Mouse (Mus musculus): ENCODE measurements around the gene Cbx1. TPM values are rescaled to one million over a fixed set of nuclear protein-coding genes. Genes with fewer than 3 reads are reported as not detected.

Cbx1 gene
- 76.7 and 82.0 TPM in 2 replicates for polyA plus RNA-seq (2014; fragmentation: Nextera tagmentation; extraction: Ambion mirVana)

DNA sequence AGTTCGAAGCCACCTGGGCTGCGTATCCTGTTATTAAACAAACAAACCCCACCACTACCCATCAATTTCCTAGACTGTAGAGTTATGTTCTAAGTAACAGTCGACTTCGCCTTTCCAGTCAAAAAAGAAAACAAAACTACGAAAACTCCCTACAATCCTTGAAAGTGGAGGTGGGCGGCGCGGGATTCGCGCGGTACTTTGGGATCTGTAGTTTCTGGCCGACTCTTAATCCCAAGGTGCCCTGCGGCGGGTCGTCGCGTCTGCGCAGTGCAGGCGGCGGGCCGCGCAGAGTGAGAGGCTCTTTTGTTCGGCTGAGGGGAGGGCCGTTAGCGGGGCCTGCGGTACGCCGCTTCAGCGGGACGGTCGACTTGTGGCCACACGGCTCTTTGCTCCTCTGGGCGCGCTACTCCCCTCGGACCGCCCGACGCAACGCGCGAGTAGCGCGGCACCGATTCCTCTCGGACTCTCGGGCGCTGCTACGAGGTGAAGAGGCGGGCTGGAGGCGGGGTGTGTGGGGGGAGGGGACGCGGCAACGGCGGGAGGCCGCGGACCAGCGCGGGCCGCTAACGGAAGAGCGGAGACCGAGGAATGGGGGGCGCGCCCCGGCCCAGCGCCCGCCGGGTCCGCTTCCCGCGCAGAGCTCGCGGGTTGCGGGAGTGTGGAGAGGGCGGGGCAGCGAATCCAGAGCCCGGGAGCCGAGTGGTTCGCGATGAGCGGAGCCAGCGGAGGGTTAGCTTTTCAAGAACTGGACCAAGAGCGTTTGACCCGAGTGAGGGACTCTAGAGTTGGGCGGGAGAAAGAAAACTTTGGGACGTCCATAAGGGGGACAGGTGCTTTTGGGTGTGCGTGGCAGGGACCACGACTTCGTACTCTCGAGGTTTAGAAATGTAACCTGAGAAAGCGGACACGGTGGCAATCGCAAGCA is at the start of gene Cbx1:
TSS of gene Cbx1 (plus strand) at position 257 of the 925 bp plus-strand sequence.
- peak within 1 kb of the TSS; percentile 95 for H3K4me2 ChIP-seq
- H3K4me1 ChIP-seq (replicated peaks; ENCODE audit: control insufficient read depth, insufficient read depth, low read length), result peaks cover 15% of the 10 kb centered on the region
- ATAC-seq (replicated peaks; ENCODE audit: low FRiP score) (peak; percentile 97), DNase-seq (ENCODE audit: low spot score) (peak; percentile 88)
- no peaks in the 10 kb centered on the region for H3K9me3 ChIP-seq (ENCODE audit: control insufficient read depth, low read length)
- H3K4me3 ChIP-seq (ENCODE audit: low read depth, low read length), result peak within 1 kb of the TSS; percentile 75
- H3K27ac ChIP-seq (ENCODE audit: low read depth, low read length), result peak within 1 kb of the TSS; percentile 84
- no peaks in the 10 kb centered on the region for H3K27me3 ChIP-seq (replicated peaks; ENCODE audit: control insufficient read depth, insufficient read depth, low read length)
- under 1% methylated on average over 92 of the region's 93 CpGs for WGBS
- H3K36me3 ChIP-seq (ENCODE audit: control insufficient read depth, insufficient read depth, low read length), result no peaks in the 10 kb centered on the region
- peak within 1 kb of the TSS; percentile 80 for H3K9ac ChIP-seq (ENCODE audit: low read depth, low read length)

DNA sequence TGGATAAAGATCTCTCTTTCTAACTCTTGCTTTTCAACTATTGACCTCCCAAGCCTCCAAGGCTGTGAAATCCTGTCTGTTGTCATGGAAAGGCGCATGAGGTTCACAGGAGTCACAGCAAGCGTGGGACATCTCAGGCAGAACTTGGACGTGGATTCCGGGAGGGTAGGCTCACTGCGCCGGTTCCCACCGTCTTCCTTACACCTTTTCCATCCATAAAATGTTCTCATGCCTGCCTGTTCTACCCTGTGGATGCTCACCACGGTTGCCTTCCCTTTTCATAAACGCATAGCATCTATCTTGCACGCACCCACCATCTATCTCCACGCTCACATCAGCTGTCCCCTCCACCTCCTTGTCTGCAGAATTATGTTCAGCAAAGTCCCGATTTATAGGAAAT is 48.1 kb upstream of the Cbx1 start:
- 74% methylated on average over 12 of the region's 12 CpGs for WGBS
- Histone ChIP-seq H3K27ac (ENCODE audit: low read depth, low read length) (no peak overlapping the region), H3K9me3 (ENCODE audit: control insufficient read depth, low read length) (no peaks in the 10 kb centered on the region), H3K4me3 (ENCODE audit: low read depth, low read length) (no peak overlapping the region), H3K4me2 (no peak overlapping the region), H3K36me3 (ENCODE audit: control insufficient read depth, insufficient read depth, low read length) (no peaks in the 10 kb centered on the region), H3K4me1 (replicated peaks; ENCODE audit: control insufficient read depth, insufficient read depth, low read length) (no peaks in the 10 kb centered on the region), H3K9ac (ENCODE audit: low read depth, low read length) (no peak overlapping the region), H3K27me3 (replicated peaks; ENCODE audit: control insufficient read depth, insufficient read depth, low read length) (peaks cover 5% of the 10 kb centered on the region)
- ATAC-seq (replicated peaks; ENCODE audit: low FRiP score) (no peak), DNase-seq (ENCODE audit: low spot score) (no peak)

DNA sequence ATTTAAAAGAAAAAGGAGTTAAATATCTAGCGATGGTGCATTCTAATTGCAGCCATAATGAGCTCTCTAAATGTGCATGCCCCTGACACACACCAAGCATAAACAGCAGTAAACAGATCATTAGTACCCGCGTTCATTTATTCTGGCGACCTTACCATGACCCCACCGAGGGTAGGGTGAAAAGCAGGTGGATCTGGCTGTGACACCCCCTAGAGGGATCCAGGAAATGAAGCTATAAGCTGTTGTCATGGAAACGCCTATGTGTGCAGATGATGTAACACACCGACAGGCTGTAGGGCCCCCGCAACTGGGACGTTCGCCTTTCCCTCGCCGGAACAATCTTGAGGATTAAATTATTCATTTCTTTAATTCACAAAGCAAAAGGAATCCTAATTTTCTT is 46.9 kb upstream of the Cbx1 start:
- Histone ChIP-seq H3K9me3 (ENCODE audit: control insufficient read depth, low read length) (no peaks in the 10 kb centered on the region), H3K9ac (ENCODE audit: low read depth, low read length) (no peak overlapping the region), H3K4me3 (ENCODE audit: low read depth, low read length) (no peak overlapping the region), H3K27ac (ENCODE audit: low read depth, low read length) (no peak overlapping the region), H3K4me1 (replicated peaks; ENCODE audit: control insufficient read depth, insufficient read depth, low read length) (no peaks in the 10 kb centered on the region), H3K4me2 (no peak overlapping the region), H3K27me3 (replicated peaks; ENCODE audit: control insufficient read depth, insufficient read depth, low read length) (no peaks in the 10 kb centered on the region; the same call in none of the 2 replicates), H3K36me3 (ENCODE audit: control insufficient read depth, insufficient read depth, low read length) (no peaks in the 10 kb centered on the region)
- DNase-seq (ENCODE audit: low spot score), result no peak
- no peak for ATAC-seq (replicated peaks; ENCODE audit: low FRiP score)
- WGBS, result 43% methylated on average over 12 of the region's 12 CpGs

DNA sequence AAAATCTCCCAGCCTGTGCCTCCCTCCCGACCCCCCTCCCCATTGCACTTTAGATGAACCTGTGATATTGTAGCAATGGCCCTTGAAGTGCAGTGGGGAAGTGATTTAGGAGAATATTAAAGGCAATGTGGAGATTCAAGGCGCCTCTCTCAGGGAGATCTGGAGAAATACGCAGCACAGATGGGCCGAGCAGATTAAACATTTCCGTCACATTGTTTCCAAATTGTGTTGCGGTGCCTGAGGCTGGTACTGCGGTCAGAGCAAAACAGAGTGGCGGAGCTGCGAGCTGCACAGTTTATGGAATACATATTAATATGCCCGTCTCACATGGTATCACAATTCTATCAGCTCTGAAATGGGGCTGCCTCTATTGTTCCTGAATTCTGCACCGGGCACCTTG is 45.9 kb upstream of the Cbx1 start:
- no peak overlapping the region for H3K4me2 ChIP-seq

DNA sequence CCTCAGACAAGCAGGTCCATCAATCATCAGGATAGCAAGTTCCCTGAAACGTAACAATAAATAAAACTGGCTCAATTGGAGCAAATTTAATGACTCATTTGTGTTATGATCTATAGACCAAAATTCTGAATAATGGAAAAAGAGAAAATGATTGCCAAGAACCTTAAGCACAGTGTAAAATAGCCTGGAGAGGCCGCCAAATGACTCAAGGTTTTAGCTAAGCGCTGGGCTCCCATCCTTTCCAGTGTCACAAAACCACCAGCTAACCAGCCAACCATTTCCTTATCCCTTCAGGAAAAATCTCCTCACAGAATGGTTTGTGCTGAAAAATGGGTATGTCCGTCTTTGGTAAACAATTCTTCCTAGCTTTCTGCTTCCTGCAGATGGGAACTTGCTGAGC is 45.0 kb upstream of the Cbx1 start:
- no peak for DNase-seq (ENCODE audit: low spot score)
- no peak overlapping the region for H3K27ac ChIP-seq (ENCODE audit: low read depth, low read length)
- no peaks in the 10 kb centered on the region for H3K4me1 ChIP-seq (replicated peaks; ENCODE audit: control insufficient read depth, insufficient read depth, low read length)
- H3K27me3 ChIP-seq (replicated peaks; ENCODE audit: control insufficient read depth, insufficient read depth, low read length), result no peaks in the 10 kb centered on the region; the same call in 1 of the 2 replicates
- H3K36me3 ChIP-seq (ENCODE audit: control insufficient read depth, insufficient read depth, low read length), result no peaks in the 10 kb centered on the region
- H3K9ac ChIP-seq (ENCODE audit: low read depth, low read length), result no peak overlapping the region
- no peak overlapping the region for H3K4me2 ChIP-seq
- no peaks in the 10 kb centered on the region for H3K9me3 ChIP-seq (ENCODE audit: control insufficient read depth, low read length)
- WGBS, result 64% methylated on average over 4 of the region's 4 CpGs
- ATAC-seq (replicated peaks; ENCODE audit: low FRiP score), result no peak
- no peak overlapping the region for H3K4me3 ChIP-seq (ENCODE audit: low read depth, low read length)

More for the DNA sequence above, 45.9 kb upstream of the Cbx1 start:
- Histone ChIP-seq H3K27ac (ENCODE audit: low read depth, low read length) (no peak overlapping the region), H3K36me3 (ENCODE audit: control insufficient read depth, insufficient read depth, low read length) (no peaks in the 10 kb centered on the region), H3K4me1 (replicated peaks; ENCODE audit: control insufficient read depth, insufficient read depth, low read length) (no peaks in the 10 kb centered on the region), H3K27me3 (replicated peaks; ENCODE audit: control insufficient read depth, insufficient read depth, low read length) (no peaks in the 10 kb centered on the region; the same call in 1 of the 2 replicates), H3K9me3 (ENCODE audit: control insufficient read depth, low read length) (no peaks in the 10 kb centered on the region), H3K9ac (ENCODE audit: low read depth, low read length) (no peak overlapping the region), H3K4me3 (ENCODE audit: low read depth, low read length) (no peak overlapping the region)
- WGBS, result 67% methylated on average over 11 of the region's 11 CpGs
- ATAC-seq (replicated peaks; ENCODE audit: low FRiP score), result no peak
- DNase-seq (ENCODE audit: low spot score), result no peak

DNA sequence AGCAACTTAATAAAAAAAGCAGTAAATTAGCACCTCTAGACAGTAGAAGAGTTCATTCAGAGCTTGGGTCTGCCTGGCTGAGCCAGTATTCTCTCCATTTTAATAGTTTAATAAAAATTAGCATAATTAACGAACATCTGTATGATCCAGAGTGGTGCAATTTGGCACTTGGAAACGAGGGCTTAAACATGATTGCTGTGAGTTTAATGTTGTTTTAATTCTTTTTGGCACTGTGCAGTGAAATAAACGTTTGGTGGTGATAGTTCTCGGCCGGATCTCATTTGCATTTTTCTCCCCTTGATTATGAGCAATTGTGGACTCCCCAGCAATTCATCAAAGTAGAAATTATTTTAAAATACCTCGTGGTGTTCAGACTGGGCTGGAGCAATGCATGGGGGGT is 42.3 kb upstream of the Cbx1 start:
- no peaks in the 10 kb centered on the region; the same call in 1 of the 2 replicates for H3K27me3 ChIP-seq (replicated peaks; ENCODE audit: control insufficient read depth, insufficient read depth, low read length)
- H3K4me1 ChIP-seq (replicated peaks; ENCODE audit: control insufficient read depth, insufficient read depth, low read length), result no peaks in the 10 kb centered on the region
- no peak overlapping the region for H3K4me3 ChIP-seq (ENCODE audit: low read depth, low read length)
- H3K9ac ChIP-seq (ENCODE audit: low read depth, low read length), result no peak overlapping the region
- DNase-seq (ENCODE audit: low spot score) (no peak), ATAC-seq (replicated peaks; ENCODE audit: low FRiP score) (no peak)
- no peaks in the 10 kb centered on the region for H3K36me3 ChIP-seq (ENCODE audit: control insufficient read depth, insufficient read depth, low read length)
- H3K9me3 ChIP-seq (ENCODE audit: control insufficient read depth, low read length), result no peaks in the 10 kb centered on the region
- no peak overlapping the region for H3K4me2 ChIP-seq
- no peak overlapping the region for H3K27ac ChIP-seq (ENCODE audit: low read depth, low read length)
- 70% methylated on average over 6 of the region's 6 CpGs for WGBS

DNA sequence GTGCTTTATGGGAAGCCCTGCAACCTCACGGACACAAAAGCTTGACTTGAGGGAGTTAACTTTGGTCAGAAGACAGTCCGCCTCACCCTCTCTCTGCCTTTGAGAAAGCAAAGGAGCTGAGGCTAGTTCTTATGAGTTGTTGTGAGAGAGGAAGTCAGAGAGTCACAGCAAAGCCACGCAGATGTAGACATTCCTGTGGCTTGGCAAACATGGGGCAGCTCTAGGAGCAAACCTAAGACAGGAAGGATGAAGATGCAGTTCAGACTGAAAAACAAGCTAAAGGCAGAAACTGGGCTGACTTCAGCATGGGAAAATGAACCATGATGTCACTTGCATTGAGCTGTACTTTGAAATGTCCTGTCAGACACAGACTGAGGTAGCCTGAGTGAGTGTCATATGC is 41.4 kb upstream of the Cbx1 start:
- Histone ChIP-seq H3K4me1 (replicated peaks; ENCODE audit: control insufficient read depth, insufficient read depth, low read length) (no peaks in the 10 kb centered on the region), H3K4me2 (no peak overlapping the region), H3K36me3 (ENCODE audit: control insufficient read depth, insufficient read depth, low read length) (no peaks in the 10 kb centered on the region), H3K9ac (ENCODE audit: low read depth, low read length) (no peak overlapping the region), H3K27me3 (replicated peaks; ENCODE audit: control insufficient read depth, insufficient read depth, low read length) (no peaks in the 10 kb centered on the region), H3K9me3 (ENCODE audit: control insufficient read depth, low read length) (no peaks in the 10 kb centered on the region), H3K4me3 (ENCODE audit: low read depth, low read length) (no peak overlapping the region), H3K27ac (ENCODE audit: low read depth, low read length) (no peak overlapping the region)
- DNase-seq (ENCODE audit: low spot score) (no peak), ATAC-seq (replicated peaks; ENCODE audit: low FRiP score) (no peak)
- WGBS, result 35% methylated on average over 3 of the region's 3 CpGs

DNA sequence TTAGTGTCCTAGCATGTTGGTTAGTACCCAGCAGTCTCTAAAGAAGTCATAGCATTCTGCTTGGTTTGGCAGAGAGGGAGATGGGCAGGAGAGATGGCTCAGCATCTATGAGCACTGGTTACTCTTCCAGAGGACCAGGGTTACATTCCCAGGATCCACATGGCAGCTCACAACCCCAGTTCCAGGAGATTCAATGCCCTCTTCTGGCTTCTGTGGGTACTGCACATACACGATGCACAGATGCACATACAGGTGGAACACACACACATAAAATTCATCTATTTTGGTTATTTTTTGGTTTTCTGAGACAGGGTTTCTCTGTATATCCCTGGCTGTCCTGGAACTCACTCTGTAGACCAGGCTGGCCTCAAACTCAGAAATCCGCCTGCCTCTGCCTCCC is 33.6 kb upstream of the Cbx1 start:
- no peak for ATAC-seq (replicated peaks; ENCODE audit: low FRiP score)
- 93% methylated on average over 2 of the region's 2 CpGs for WGBS

DNA sequence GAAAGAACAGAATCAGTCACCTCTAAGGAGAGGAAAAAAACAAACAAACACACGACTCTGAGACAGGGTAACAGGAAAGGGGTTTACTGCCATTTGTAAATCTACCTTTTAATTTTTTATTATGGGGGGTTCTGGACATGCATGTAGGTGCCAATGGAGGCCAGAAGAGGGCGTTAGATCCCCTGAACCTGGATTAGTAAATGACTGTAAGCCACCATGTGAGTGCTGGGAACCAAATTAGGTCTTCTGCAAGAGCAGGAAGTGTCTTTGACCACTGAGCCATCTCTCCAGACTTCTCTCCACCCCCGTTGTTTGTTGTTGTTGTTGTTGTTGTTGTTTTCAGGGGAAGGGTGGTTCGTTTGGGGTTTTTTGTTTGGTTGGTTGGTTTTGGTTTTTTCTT is 31.5 kb upstream of the Cbx1 start:
- no peak overlapping the region for H3K27ac ChIP-seq (ENCODE audit: low read depth, low read length)
- 42% methylated on average over 4 of the region's 4 CpGs for WGBS
- no peaks in the 10 kb centered on the region for H3K36me3 ChIP-seq (ENCODE audit: control insufficient read depth, insufficient read depth, low read length)
- H3K9me3 ChIP-seq (ENCODE audit: control insufficient read depth, low read length), result no peaks in the 10 kb centered on the region
- H3K27me3 ChIP-seq (replicated peaks; ENCODE audit: control insufficient read depth, insufficient read depth, low read length), result no peaks in the 10 kb centered on the region
- H3K4me3 ChIP-seq (ENCODE audit: low read depth, low read length), result no peak overlapping the region
- no peak overlapping the region for H3K9ac ChIP-seq (ENCODE audit: low read depth, low read length)
- no peak for ATAC-seq (replicated peaks; ENCODE audit: low FRiP score)
- H3K4me2 ChIP-seq, result no peak overlapping the region
- H3K4me1 ChIP-seq (replicated peaks; ENCODE audit: control insufficient read depth, insufficient read depth, low read length), result no peaks in the 10 kb centered on the region
- no peak for DNase-seq (ENCODE audit: low spot score)

More for the DNA sequence above, 33.6 kb upstream of the Cbx1 start:
- Histone ChIP-seq H3K4me2 (no peak overlapping the region), H3K27me3 (replicated peaks; ENCODE audit: control insufficient read depth, insufficient read depth, low read length) (no peaks in the 10 kb centered on the region), H3K9ac (ENCODE audit: low read depth, low read length) (no peak overlapping the region), H3K4me1 (replicated peaks; ENCODE audit: control insufficient read depth, insufficient read depth, low read length) (no peaks in the 10 kb centered on the region), H3K9me3 (ENCODE audit: control insufficient read depth, low read length) (no peaks in the 10 kb centered on the region), H3K27ac (ENCODE audit: low read depth, low read length) (no peak overlapping the region), H3K4me3 (ENCODE audit: low read depth, low read length) (no peak overlapping the region), H3K36me3 (ENCODE audit: control insufficient read depth, insufficient read depth, low read length) (no peaks in the 10 kb centered on the region)
- no peak for DNase-seq (ENCODE audit: low spot score)

Data from liver, embryonic 11.5 days (tissue).